Mouse (Mus musculus): ENCODE results near the gene Lamb1.

DNA sequence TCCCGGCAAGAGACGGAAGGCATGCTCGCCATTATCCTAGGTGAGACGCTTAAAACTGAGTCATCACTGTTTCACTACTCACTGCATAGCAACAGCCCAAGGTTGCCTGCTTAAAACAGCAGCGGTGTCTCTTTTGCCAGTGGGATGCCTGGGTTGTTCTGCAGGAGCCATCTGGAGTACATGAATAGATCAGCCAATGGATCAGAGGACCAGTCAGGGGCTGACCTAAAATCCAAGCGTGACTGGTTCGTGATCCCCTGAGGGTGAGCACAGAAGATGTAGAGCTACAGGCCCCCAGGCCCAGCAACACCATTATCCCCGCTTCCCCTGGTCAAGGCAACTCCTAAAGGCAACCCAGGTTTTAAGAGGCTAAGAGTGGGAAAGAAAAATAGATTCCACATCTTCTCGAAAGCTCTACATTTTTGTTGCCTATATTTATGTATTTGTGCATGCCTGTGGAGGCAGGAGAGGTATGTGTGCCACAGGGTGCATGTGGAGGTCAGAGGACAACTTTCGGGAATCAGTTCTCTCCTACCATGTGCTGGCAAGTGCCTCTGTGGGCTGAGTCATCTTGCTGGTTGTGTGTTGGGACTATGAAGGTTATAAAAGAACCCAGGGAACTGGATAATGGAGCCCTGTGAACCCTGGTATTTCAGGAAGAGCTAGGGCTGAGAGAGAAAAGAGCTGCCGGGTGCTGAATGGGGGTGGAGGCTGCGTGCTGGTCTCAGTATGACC lies 28.0 kb upstream of the Lamb1 start:
- TF ChIP-seq GATA1 (IDR thresholded peaks at IDR 0.05; ENCODE audit: low read length) = no peak
- TF ChIP-seq TAL1 (IDR thresholded peaks at IDR 0.05; ENCODE audit: low read length) = no peak

Data from erythroblast, embryonic 14.5 days (primary cell).